Mouse (Mus musculus): ENCODE measurements around the gene Slc35b2. TPM values are rescaled to one million over a fixed set of nuclear protein-coding genes. Genes with fewer than 3 reads are reported as not detected.

Gene Slc35b2
- polyA plus RNA-seq, 1 experiment, result 28.2 TPM

GRCm38 (mm10) chr17:45551249-45551796 is 12.4 kb upstream of the Slc35b2 start:
- no peaks in the 10 kb centered on the region for H3K4me1 ChIP-seq (ENCODE audit: control insufficient read depth, insufficient read depth, low read length)
- TF ChIP-seq EP300 (IDR thresholded peaks at IDR 0.05; ENCODE audit: insufficient read depth, low read depth, low read length) (no peak), CTCF (IDR thresholded peaks at IDR 0.05; ENCODE audit: low read depth, low read length) (no peak), POLR2A (IDR thresholded peaks at IDR 0.05; ENCODE audit: insufficient read depth, low read length) (no peak)
- H3K9me3 ChIP-seq (replicated peaks; ENCODE audit: control insufficient read depth, insufficient read depth, low read length, poor library complexity, severe bottlenecking), result no peaks in the 10 kb centered on the region
- H3K36me3 ChIP-seq (ENCODE audit: control insufficient read depth, insufficient read depth, low read length, poor library complexity, severe bottlenecking), result no peaks in the 10 kb centered on the region
- H3K4me3 ChIP-seq (ENCODE audit: low read depth, low read length), result no peak overlapping the region
- no peak overlapping the region for H3K27ac ChIP-seq (ENCODE audit: insufficient read depth, low read length)
- no peak overlapping the region for H3K9ac ChIP-seq (ENCODE audit: low read depth, poor library complexity, severe bottlenecking)
- H3K27me3 ChIP-seq (ENCODE audit: control insufficient read depth, insufficient read depth, low read length, poor library complexity, severe bottlenecking), result no peaks in the 10 kb centered on the region

- Histone ChIP-seq H3K36me3 (ENCODE audit: control insufficient read depth, insufficient read depth, low read length, poor library complexity, severe bottlenecking) (no peaks in the 10 kb centered on the region), H3K4me3 (ENCODE audit: low read depth, low read length) (no peak overlapping the region), H3K4me1 (ENCODE audit: control insufficient read depth, insufficient read depth, low read length) (no peaks in the 10 kb centered on the region), H3K9me3 (replicated peaks; ENCODE audit: control insufficient read depth, insufficient read depth, low read length, poor library complexity, severe bottlenecking) (no peaks in the 10 kb centered on the region), H3K27ac (ENCODE audit: insufficient read depth, low read length) (no peak overlapping the region), H3K27me3 (ENCODE audit: control insufficient read depth, insufficient read depth, low read length, poor library complexity, severe bottlenecking) (no peaks in the 10 kb centered on the region), H3K9ac (ENCODE audit: low read depth, poor library complexity, severe bottlenecking) (no peak overlapping the region)
- TF ChIP-seq EP300 (IDR thresholded peaks at IDR 0.05; ENCODE audit: insufficient read depth, low read depth, low read length) (no peak), CTCF (IDR thresholded peaks at IDR 0.05; ENCODE audit: low read depth, low read length) (peak; percentile 91), POLR2A (IDR thresholded peaks at IDR 0.05; ENCODE audit: insufficient read depth, low read length) (no peak)
Measured at GRCm38 (mm10) chr17:45551816-45552451, 11.7 kb upstream of the Slc35b2 start.

- Histone ChIP-seq H3K4me1 (ENCODE audit: control insufficient read depth, insufficient read depth, low read length) (no peaks in the 10 kb centered on the region), H3K9me3 (replicated peaks; ENCODE audit: control insufficient read depth, insufficient read depth, low read length, poor library complexity, severe bottlenecking) (no peaks in the 10 kb centered on the region), H3K9ac (ENCODE audit: low read depth, poor library complexity, severe bottlenecking) (no peak overlapping the region), H3K36me3 (ENCODE audit: control insufficient read depth, insufficient read depth, low read length, poor library complexity, severe bottlenecking) (no peaks in the 10 kb centered on the region), H3K4me3 (ENCODE audit: low read depth, low read length) (no peak overlapping the region), H3K27ac (ENCODE audit: insufficient read depth, low read length) (no peak overlapping the region), H3K27me3 (ENCODE audit: control insufficient read depth, insufficient read depth, low read length, poor library complexity, severe bottlenecking) (no peaks in the 10 kb centered on the region)
- no peak for TF ChIP-seq CTCF (IDR thresholded peaks at IDR 0.05; ENCODE audit: low read depth, low read length)
- no peak for TF ChIP-seq EP300 (IDR thresholded peaks at IDR 0.05; ENCODE audit: insufficient read depth, low read depth, low read length)
- no peak for TF ChIP-seq POLR2A (IDR thresholded peaks at IDR 0.05; ENCODE audit: insufficient read depth, low read length)
Measured at GRCm38 (mm10) chr17:45553065-45553464, 10.6 kb upstream of the Slc35b2 start.

GRCm38 (mm10) chr17:45554420-45554819 is 9.3 kb upstream of the Slc35b2 start:
- Histone ChIP-seq H3K27me3 (ENCODE audit: control insufficient read depth, insufficient read depth, low read length, poor library complexity, severe bottlenecking) (no peaks in the 10 kb centered on the region), H3K4me1 (ENCODE audit: control insufficient read depth, insufficient read depth, low read length) (no peaks in the 10 kb centered on the region), H3K4me3 (ENCODE audit: low read depth, low read length) (no peak overlapping the region), H3K9ac (ENCODE audit: low read depth, poor library complexity, severe bottlenecking) (no peak overlapping the region), H3K27ac (ENCODE audit: insufficient read depth, low read length) (no peak overlapping the region), H3K36me3 (ENCODE audit: control insufficient read depth, insufficient read depth, low read length, poor library complexity, severe bottlenecking) (no peaks in the 10 kb centered on the region), H3K9me3 (replicated peaks; ENCODE audit: control insufficient read depth, insufficient read depth, low read length, poor library complexity, severe bottlenecking) (no peaks in the 10 kb centered on the region)
- TF ChIP-seq CTCF (IDR thresholded peaks at IDR 0.05; ENCODE audit: low read depth, low read length) (no peak), EP300 (IDR thresholded peaks at IDR 0.05; ENCODE audit: insufficient read depth, low read depth, low read length) (no peak), POLR2A (IDR thresholded peaks at IDR 0.05; ENCODE audit: insufficient read depth, low read length) (no peak)

- Histone ChIP-seq H3K9ac (ENCODE audit: low read depth, poor library complexity, severe bottlenecking) (peak within 1 kb of the TSS; percentile 78), H3K27me3 (ENCODE audit: control insufficient read depth, insufficient read depth, low read length, poor library complexity, severe bottlenecking) (no peaks in the 10 kb centered on the region), H3K36me3 (ENCODE audit: control insufficient read depth, insufficient read depth, low read length, poor library complexity, severe bottlenecking) (no peaks in the 10 kb centered on the region), H3K9me3 (replicated peaks; ENCODE audit: control insufficient read depth, insufficient read depth, low read length, poor library complexity, severe bottlenecking) (no peaks in the 10 kb centered on the region), H3K27ac (ENCODE audit: insufficient read depth, low read length) (no peak within 1 kb of the TSS), H3K4me1 (ENCODE audit: control insufficient read depth, insufficient read depth, low read length) (no peaks in the 10 kb centered on the region), H3K4me3 (ENCODE audit: low read depth, low read length) (peak within 1 kb of the TSS; percentile 79)
- TF ChIP-seq POLR2A (IDR thresholded peaks at IDR 0.05; ENCODE audit: insufficient read depth, low read length) (peak; percentile 45), EP300 (IDR thresholded peaks at IDR 0.05; ENCODE audit: insufficient read depth, low read depth, low read length) (no peak)
Measured at GRCm38 (mm10) chr17:45555452-45556106, 8.1 kb upstream of the Slc35b2 start, which contains the start of gene Nfkbie. Nfkbie (plus strand) TSS chr17:45555703.

GRCm38 (mm10) chr17:45556107-45556489 is 7.6 kb upstream of the Slc35b2 start:
- Histone ChIP-seq H3K4me3 (ENCODE audit: low read depth, low read length) (peak overlapping the region; percentile 79), H3K27me3 (ENCODE audit: control insufficient read depth, insufficient read depth, low read length, poor library complexity, severe bottlenecking) (no peaks in the 10 kb centered on the region), H3K36me3 (ENCODE audit: control insufficient read depth, insufficient read depth, low read length, poor library complexity, severe bottlenecking) (no peaks in the 10 kb centered on the region), H3K4me1 (ENCODE audit: control insufficient read depth, insufficient read depth, low read length) (no peaks in the 10 kb centered on the region), H3K9ac (ENCODE audit: low read depth, poor library complexity, severe bottlenecking) (peak overlapping the region; percentile 78), H3K9me3 (replicated peaks; ENCODE audit: control insufficient read depth, insufficient read depth, low read length, poor library complexity, severe bottlenecking) (no peaks in the 10 kb centered on the region), H3K27ac (ENCODE audit: insufficient read depth, low read length) (no peak overlapping the region)
- TF ChIP-seq CTCF (IDR thresholded peaks at IDR 0.05; ENCODE audit: low read depth, low read length) (no peak), EP300 (IDR thresholded peaks at IDR 0.05; ENCODE audit: insufficient read depth, low read depth, low read length) (no peak), POLR2A (IDR thresholded peaks at IDR 0.05; ENCODE audit: insufficient read depth, low read length) (no peak)

Measured in ES-Bruce4 (cell line).